Comparison of ENCODE assay signal across 7 mouse cellular contexts in genomic region chr14:37238632-37239032, GRCm38 (mm10).
DNase-seq lines count a peak whose midpoint lies in the region; TF ChIP-seq lines count a peak whose summit lies in the region.

No protein-coding gene starts in this region.

- DNase-seq in adrenal gland, adult 8-10 months = peak; percentile 23
- DNase-seq in cerebellum, postnatal 4 days (ENCODE audit: low spot score in 2 of 2) = peak; percentile 57 to 88
- DNase-seq in gastrocnemius, postnatal 10 days = peak; percentile 57
- peak; percentile 0 for DNase-seq in induced T-regulatory cell, adult 2 months (ENCODE audit: low read depth)
- peak; percentile 50 to 67 for DNase-seq in left cerebral cortex, adult 2 months (ENCODE audit: extremely low spot score in 1 of 2, low spot score in 2 of 2)
- peak; percentile 81 for DNase-seq in mesoderm, embryonic 11.5 days (ENCODE audit: low read depth, low spot score)
- DNase-seq in skeletal muscle tissue, adult 2 months (ENCODE audit: low read depth, low spot score) = peak; percentile 34

- no peak overlapping the region for H3K4me3 ChIP-seq in left cerebral cortex, adult 2 months

- peak; percentile 84 for TF ChIP-seq CTCF in left cerebral cortex, adult 2 months (IDR thresholded peaks at IDR 0.05)

- H3K27ac ChIP-seq in left cerebral cortex, adult 2 months = no peak overlapping the region

- intact Hi-C loops in left cerebral cortex, adult 2 months (cut with DNase I) = no loop called here

Comparison
In these comparisons a context has a peak if more than half of its experiments do, and no peak if none do; other contexts are left out.
1. DNase-seq: peak in every context shown above with its lines; median percentile 81 in mesoderm, embryonic 11.5 days; 72 in cerebellum, postnatal 4 days; 58 in left cerebral cortex, adult 2 months; 57 in gastrocnemius, postnatal 10 days; 34 in skeletal muscle tissue, adult 2 months; 23 in adrenal gland, adult 8-10 months; 0 in induced T-regulatory cell, adult 2 months.